Mouse (Mus musculus) midbrain, embryonic 12.5 days (tissue): ENCODE data around the gene Kif2c. TPM values are rescaled to one million over a fixed set of nuclear protein-coding genes. Genes with fewer than 3 reads are reported as not detected.

ENCODE experiments used
- microRNA-seq: library from miRNA; unstranded; fragments of <30 nt; microRNA quantifications from one replicate; pipeline ENCODE4, GENCODE M21; 2017
- polyA plus RNA-seq: library from polyadenylated mRNA; unstranded; fragments of >200 nt; fragmentation: Nextera tagmentation; extraction: Ambion mirVana; gene quantifications from 2 replicates; pipeline ENCODE4 v1.2.1, GENCODE M21; 2016

The Kif2c gene
- polyA plus RNA-seq, 1 experiment from 2014 or later = 73.7 TPM

Small RNA genes lying within 50 kb of the gene (microRNA-seq; reads per million reads assigned to microRNA genes)
- not detected for gene Gm22398

Other genes starting within 250 kb of the Kif2c start
- 78.7 and 85.3 TPM in 2 replicates for gene Urod, start 188.2 kb downstream of the Kif2c start, polyA plus RNA-seq
- gene Hectd3, start 187.3 kb downstream of the Kif2c start, polyA plus RNA-seq = 16.7 and 17.8 TPM in 2 replicates
- gene Eif2b3, start 163.2 kb downstream of the Kif2c start, polyA plus RNA-seq = 43.1 and 44.1 TPM in 2 replicates
- gene Ptch2, start 86.6 kb downstream of the Kif2c start, polyA plus RNA-seq = 5.3 and 7.0 TPM in 2 replicates
- gene Btbd19, start 56.9 kb downstream of the Kif2c start, polyA plus RNA-seq = 3.8 and 4.2 TPM in 2 replicates
- gene Tctex1d4, start 55.8 kb downstream of the Kif2c start, polyA plus RNA-seq = not detected in 2 replicates
- 33.1 and 40.4 TPM in 2 replicates for gene Plk3, start 48.7 kb downstream of the Kif2c start, polyA plus RNA-seq
- gene Rps8, start 26.4 kb downstream of the Kif2c start, polyA plus RNA-seq = 573 and 608 TPM in 2 replicates
- gene Tmem53, start 69.3 kb upstream of the Kif2c start, polyA plus RNA-seq = 7.1 TPM in 2 replicates
- gene Armh1, start 69.5 kb upstream of the Kif2c start, polyA plus RNA-seq = 0.32 and 0.47 TPM in 2 replicates